Mouse (Mus musculus): ENCODE measurements at regions not wholly inside any gene's neighbourhood (a gene's known extent, or its start where the extent isn't known, plus 50 kb on each side); places are given as distances from the start of the nearest gene placed in this dataset.

DNA sequence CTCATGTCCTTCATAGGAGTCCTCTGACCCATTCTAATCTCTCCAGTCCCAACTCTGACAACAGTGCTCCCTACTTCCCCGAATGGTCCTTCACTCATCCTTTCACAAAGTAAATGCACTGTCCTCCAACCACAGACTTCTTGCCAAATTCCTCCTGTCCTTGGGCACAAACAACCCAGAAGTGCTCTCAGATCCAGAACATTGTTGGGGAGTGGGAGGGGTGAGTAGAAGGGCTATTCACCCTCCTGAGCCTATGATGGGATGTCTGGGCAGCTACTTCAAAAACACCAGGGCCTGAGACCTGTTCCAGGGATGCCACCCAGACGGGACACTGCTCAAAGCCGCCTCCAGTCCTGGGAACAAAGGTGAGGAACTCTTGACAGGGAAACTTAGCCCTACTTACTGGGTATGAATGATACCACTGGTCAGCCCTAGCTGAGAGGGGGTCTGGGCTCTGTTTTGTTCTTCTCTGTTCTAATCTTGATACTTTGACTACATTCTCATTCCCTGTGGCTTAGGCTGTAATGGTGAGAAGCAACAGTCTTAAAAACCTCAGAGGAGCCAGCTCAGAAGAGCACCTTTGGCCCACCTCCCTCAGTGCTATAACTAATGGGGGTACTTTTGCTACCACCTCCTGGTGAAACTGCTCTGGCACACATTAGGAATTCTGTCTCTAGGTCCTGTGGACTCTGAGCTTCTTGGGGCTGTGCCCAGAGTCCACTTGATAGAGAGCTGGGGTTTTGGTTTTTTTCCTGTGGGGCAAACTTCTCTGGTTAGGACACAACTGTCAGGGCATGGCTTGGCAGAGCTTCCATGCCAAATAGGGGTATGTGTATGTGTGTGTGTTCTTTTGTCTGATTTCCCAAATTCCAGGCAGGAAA lies 143.2 kb downstream of the Zfp36l1 start:
- no peak for DNase-seq (ENCODE audit: low spot score in 2 of 2)

GRCm38 (mm10) chr12:79968676-79969075 lies 144.1 kb downstream of the Zfp36l1 start:
- no peak for DNase-seq (ENCODE audit: low spot score in 2 of 2)

DNA sequence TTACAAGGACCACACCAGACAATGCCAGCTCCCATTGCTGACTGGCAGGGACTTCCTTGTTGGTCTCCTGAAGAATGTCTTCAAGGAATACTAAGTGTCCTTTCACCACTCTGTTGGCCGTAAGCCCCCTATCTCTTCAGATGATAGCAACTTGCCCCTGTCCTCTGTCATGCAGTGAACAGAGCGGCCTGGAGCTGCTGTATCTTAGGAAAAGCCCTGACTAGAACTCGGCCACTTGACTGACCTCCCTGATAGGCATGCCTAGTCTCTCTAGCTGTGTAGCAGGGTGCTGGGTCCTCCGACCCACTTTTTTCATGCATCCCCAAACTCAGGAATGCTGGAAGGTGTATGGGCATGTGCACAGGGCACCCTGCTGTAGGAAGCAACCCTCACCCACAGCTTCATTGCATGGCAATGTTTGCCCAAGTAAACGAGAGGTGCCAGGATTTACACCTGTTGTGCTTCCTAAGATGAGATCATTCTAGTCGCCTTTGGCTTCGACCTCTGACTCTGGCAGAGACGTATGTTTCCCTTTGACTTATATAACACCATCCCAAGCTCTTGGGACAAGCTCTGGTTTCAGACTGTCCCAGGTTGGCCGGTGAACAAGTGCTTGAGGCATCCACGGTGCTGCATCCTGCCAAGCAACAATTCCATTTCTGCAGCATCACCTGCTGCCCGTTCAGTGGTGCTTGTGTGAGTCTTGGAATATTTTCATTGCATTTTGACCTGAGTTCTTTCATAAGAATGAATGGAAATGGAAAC lies 145.1 kb downstream of the Zfp36l1 start:
- DNase-seq (ENCODE audit: low spot score in 2 of 2) = peak in 1 of 2 experiments; percentile 17

DNA sequence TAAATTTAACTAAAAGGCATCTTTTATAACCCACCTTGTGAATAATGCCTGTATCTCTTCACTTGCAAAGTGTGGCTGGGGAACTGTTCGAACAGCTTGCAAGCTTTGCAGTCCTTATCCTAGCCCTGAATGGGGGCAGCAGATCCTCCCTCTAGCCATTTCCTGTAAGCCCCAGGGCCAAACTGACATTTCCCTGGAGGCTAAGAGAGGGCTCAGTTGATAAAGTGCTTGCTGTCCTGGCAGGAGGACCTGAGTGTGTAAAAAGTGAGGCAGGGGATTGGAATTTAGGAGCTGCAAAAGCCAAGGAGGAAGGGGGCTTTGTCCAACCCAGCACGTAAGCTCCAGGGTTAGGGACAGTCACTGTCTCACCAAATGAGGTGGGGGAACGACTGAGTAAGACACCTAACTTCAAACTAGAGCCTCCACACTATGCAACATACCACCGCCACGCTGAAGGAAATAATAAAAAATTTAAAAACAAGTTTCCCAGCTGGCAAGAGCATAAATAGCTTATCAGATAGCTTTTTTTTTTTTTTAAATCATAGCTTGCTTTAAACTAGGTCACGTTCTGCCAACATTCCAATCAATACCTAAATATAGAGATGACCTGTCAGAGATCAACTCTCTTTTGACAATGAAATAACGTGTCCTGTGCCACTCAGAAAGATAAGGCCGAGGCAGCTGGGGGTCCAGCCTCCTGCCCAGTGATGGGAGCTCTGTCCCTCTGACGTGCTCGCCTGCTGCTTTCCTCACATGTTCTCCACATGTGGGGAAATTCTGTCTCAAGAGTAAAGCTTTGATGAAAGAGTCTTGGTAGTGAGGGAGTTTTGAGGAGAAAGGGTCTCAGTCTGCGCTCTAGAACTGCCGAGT lies 146.0 kb downstream of the Zfp36l1 start:
- DNase-seq (ENCODE audit: low spot score in 2 of 2) = no peak

GRCm38 (mm10) chr12:79966289-79966615 lies 146.6 kb downstream of the Zfp36l1 start:
- no peak for DNase-seq (ENCODE audit: low spot score in 2 of 2)

- no peak for DNase-seq (ENCODE audit: low spot score in 2 of 2)
Measured at GRCm38 (mm10) chr12:79965471-79966288, 147.1 kb downstream of the Zfp36l1 start.

DNA sequence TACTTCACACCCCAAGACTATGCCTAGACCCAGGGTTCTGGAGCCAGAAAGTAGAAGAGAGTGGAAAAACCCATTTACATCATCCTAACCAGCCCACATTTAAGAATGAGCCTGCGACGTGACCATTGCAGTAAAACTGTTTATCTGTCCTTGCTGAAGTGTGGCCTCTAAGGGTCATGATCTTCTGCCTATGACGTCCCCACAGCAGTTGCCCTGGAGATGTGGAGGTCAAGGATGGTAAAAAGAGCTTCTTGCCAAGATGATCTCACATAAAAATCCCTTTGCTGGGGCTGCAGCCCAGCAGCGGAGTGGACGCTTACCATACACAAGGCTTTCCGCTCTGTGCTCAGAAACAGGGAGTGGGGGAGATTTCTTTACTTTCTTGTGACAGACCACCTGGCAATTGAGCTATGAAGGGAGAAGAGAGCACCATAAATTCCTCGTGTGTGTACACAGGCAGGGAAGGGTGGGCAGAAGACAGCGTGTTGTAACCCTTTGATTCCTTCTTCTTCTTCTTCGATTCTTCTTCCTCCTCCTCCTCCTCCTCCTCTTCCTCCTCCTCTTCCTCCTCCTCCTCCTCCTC lies 149.3 kb downstream of the Zfp36l1 start:
- no peak for DNase-seq (ENCODE audit: low spot score in 2 of 2)

- no peak for DNase-seq (ENCODE audit: low spot score in 2 of 2)
Measured at GRCm38 (mm10) chr12:79962649-79963236, 150.1 kb downstream of the Zfp36l1 start.

DNA sequence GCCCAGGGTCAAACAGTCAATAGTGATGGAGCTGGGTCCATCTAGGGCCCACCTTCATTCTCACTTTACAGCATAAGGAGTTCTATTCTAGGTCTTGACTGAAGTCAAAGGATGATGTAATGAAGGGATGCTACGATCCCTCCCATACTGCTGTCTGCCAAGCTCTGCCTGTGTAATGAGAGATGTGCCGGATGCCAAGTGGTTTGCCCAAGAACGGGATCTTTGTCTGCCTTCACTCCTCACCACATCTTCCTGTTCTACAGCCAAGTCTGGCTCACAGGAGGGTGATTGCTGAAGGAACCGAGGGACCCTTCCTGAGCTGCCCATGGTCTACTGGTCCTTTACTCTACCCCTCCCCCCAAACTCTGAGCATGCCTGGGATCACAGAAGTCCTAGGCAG lies 150.9 kb downstream of the Zfp36l1 start:
- no peak for DNase-seq (ENCODE audit: low spot score in 2 of 2)

DNA sequence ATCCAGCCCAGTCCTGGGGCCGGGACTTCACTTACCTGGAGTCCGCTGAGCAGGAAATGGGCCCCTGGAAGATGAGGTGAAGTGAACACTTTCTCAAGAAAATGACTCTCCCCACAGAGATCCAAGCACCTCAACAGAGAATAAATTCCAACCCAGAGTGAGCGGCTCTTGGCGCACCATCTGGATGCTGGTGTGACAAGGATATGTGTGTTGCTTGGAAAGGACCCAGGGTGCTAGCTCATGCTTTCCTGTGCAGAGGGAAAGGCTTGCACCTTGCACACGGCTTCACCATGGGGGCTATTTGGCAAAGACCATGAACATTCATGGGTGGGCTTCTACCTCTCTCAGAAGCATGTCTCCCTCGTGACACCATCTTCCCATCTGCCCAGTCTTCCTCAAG lies 151.7 kb downstream of the Zfp36l1 start:
- DNase-seq (ENCODE audit: low spot score in 2 of 2) = no peak

GRCm38 (mm10) chr12:79960446-79960845 lies 152.4 kb downstream of the Zfp36l1 start:
- no peak for DNase-seq (ENCODE audit: low spot score in 2 of 2)

DNA sequence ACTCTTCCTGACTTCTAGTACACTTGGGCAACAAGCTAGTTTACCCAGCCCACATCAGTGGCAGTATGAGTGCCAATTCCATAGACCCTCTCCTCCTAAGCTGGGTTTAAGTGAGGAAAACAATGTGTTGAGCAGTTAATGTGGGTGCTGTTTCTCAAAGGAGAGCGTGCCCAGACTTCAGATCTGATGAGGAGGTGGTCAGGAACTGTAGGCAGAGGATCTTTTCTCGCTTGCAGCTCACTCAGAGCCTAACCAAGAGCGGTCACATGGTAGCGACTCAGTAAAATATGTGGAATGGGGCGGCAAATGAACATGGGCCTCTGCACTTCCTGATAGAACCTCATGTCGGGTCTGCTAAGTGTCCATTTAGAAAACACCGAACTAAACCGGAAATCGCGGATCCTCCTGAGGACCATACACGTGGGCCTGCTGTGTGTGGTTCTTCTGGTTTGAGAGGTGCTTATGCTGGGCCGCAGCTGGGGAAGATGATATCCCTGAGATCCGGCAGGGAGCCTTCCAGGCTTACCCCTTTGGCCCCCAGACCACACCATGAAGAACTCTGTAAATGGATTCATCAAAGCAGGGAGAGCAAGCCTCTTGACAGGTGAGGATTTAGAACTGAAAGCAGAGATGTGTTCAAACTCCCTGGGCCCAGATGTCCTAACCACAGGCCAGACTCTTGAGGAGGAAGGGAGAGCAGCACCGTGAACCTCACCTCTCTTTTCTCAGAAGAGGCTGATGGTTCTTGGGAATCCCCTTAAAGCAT lies 153.1 kb downstream of the Zfp36l1 start:
- no peak for DNase-seq (ENCODE audit: low spot score in 2 of 2)

GRCm38 (mm10) chr12:79957211-79957610 lies 155.6 kb downstream of the Zfp36l1 start:
- no peak for DNase-seq (ENCODE audit: low spot score in 2 of 2)

GRCm38 (mm10) chr12:79956351-79956750 lies 156.5 kb downstream of the Zfp36l1 start:
- DNase-seq (ENCODE audit: low spot score in 2 of 2) = no peak

DNA sequence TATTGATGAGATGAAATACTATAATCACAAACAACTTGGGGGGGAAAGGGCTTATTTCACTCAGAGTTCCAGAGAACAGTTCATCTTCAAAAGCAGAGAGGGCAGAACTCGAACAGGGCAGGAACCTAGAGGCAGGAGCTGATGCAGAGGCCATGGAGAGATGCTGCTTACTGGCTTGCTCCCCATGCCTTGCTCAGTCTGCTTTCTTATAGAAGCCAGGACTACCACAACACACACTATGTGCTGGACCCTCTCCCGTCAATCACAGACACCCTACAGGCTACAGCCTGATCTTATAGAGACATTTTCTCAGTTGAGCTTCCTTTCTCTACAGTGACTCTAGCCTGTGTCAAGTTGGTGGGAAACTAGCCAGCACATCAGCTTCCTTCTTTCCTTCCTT lies 157.3 kb downstream of the Zfp36l1 start:
- DNase-seq (ENCODE audit: low spot score in 2 of 2) = no peak

DNA sequence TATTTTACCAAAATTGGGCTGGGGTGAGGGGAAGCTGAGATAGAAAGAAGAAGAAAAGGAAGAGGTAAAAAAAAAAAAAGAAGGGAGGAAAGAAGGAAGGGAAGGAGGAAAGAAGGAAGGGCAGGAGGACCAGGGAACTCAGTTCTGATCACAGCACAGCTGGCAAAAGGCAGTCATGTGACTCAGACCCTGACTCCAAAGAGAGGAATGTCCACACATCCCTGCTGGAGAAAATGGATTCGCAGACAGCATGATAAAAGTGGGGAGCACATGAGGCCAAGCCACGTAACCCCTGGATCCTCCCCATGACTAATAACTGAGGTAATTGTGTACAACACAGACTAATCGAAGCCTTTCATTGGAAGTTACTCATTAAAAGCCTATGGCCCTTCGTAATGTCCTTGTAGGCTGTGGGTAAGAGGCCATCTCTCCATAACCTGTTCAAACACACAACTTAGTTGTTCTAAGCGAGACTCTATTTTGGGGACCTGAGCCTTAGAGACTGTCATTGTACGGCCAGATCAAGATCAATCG lies 162.2 kb downstream of the Zfp36l1 start:
- DNase-seq (ENCODE audit: low spot score in 2 of 2) = no peak

- DNase-seq (ENCODE audit: low spot score in 2 of 2) = no peak
Measured at GRCm38 (mm10) chr12:79949101-79949824, 163.6 kb downstream of the Zfp36l1 start.

- DNase-seq (ENCODE audit: low spot score in 2 of 2) = no peak
Measured at GRCm38 (mm10) chr12:79947574-79947973, 165.2 kb downstream of the Zfp36l1 start.

Measured in adrenal gland, adult 18-20 months (tissue).